Mouse (Mus musculus) CH12.LX (cell line): ENCODE data around the gene Slc7a9.

Source experiments
- CTCF ChIP-seq, 2 experiments: IDR thresholded peaks in 1 of 2; conservative IDR thresholded peaks in 1 of 2; 2 replicates each; pipeline ENCODE4 v1.5.1; 2011 to 2012; ENCODE audit warnings: low read depth in 2 of 2, low read length in 2 of 2, improper control_type of control experiment in 1 of 2, inconsistent platforms in 1 of 2, mild to moderate bottlenecking in 1 of 2, moderate library complexity in 1 of 2
- E2F4 ChIP-seq: IDR thresholded peaks from 2 replicates; pipeline ENCODE4 v1.6.1; 2011; ENCODE audit warnings: low read depth, low read length, improper control_type of control experiment; ENCODE audit not compliant: insufficient replicate concordance
- EP300 ChIP-seq: IDR thresholded peaks from 2 replicates; pipeline ENCODE4 v1.6.1; 2011; ENCODE audit warnings: low read length, improper control_type of control experiment
- JUND ChIP-seq: conservative IDR thresholded peaks from 2 replicates; pipeline ENCODE4 v1.6.1; 2011; ENCODE audit warnings: low read depth, low read length, improper control_type of control experiment
- POLR2A ChIP-seq: IDR thresholded peaks from 2 replicates; pipeline ENCODE4 v1.6.1; 2011; ENCODE audit warnings: low read depth, mild to moderate bottlenecking, improper control_type of control experiment, low read length
- SIN3A ChIP-seq: IDR thresholded peaks from 2 replicates; pipeline ENCODE4 v1.6.1; 2012; ENCODE audit warnings: low read length, improper control_type of control experiment, inconsistent platforms
- TCF12 ChIP-seq: IDR thresholded peaks from 2 replicates; pipeline ENCODE4 v1.6.1; 2014; ENCODE audit warnings: low read depth, mild to moderate bottlenecking, inconsistent platforms, low read length, improper control_type of control experiment
- USF1 ChIP-seq: IDR thresholded peaks from 2 replicates; pipeline ENCODE4 v1.6.1; 2014; ENCODE audit warnings: low read depth, mild to moderate bottlenecking, inconsistent platforms, low read length, improper control_type of control experiment

DNA sequence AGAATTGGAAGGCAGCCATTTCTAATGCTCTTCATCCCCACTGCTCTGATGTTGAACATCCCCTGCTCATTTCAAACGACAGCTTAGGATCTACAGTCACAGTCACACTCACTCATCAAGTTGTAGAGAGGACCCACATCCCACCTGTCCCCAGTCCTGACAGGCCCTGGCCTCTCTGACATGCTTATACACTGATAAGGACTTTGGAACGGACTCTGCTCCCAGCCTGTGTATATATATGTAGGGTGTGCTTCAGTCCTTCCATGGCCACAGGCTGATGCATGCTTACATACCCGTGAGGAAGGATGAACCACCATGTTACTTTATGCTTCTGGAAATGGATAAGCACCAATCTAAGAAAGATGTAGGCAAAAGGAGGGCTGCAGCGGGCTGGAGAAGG, 12.4 kb downstream of the Slc7a9 start:
- TF ChIP-seq POLR2A (no peak), CTCF (conservative IDR thresholded peaks at IDR 0.05 in 1 of 2, IDR thresholded peaks at IDR 0.05 in 1 of 2; ENCODE audit: low read depth in 2 of 2, low read length in 2 of 2) (no peak), TCF12 (no peak), E2F4 (no peak), SIN3A (no peak), EP300 (no peak), JUND (no peak), USF1 (no peak)
